Mouse (Mus musculus): ENCODE data around the gene Eno4.

GRCm38 (mm10) chr19:58913301-58913700 lies 29.9 kb upstream of the Eno4 start:
- no peak for TF ChIP-seq CTCF (IDR thresholded peaks at IDR 0.05)
- no peak for TF ChIP-seq EP300 (IDR thresholded peaks at IDR 0.05)

Data from lung, postnatal 0 days (tissue).